Mouse (Mus musculus) heart, embryonic 16.5 days (tissue): ENCODE results near the gene Cxcl9. TPM values are rescaled to one million over a fixed set of nuclear protein-coding genes. Genes with fewer than 3 reads are reported as not detected.

Source experiments
- ATAC-seq: fragments of 200-750 bp; cut with Nextera tagmentation; replicated peaks from 2 replicates; pipeline ENCODE4 v1.8.0; 2017; ENCODE audit warnings: moderate number of reproducible peaks; ENCODE audit not compliant: insufficient read depth, low FRiP score; ENCODE audit errors: extremely low read depth
- H3K27ac ChIP-seq: fragments of 300-500 bp; sonication (generic); 2 replicates; pipeline ENCODE4 v1.5.1; 2014; ENCODE audit warnings: mild to moderate bottlenecking, low read length, control low read depth, moderate library complexity
- H3K27me3 ChIP-seq: fragments of 300-500 bp; sonication (generic); 2 replicates; pipeline ENCODE4 v1.6.1; 2014; ENCODE audit warnings: low read length, mixed read lengths; ENCODE audit not compliant: control insufficient read depth, insufficient read depth
- H3K36me3 ChIP-seq: fragments of 300-500 bp; sonication (generic); 2 replicates; pipeline ENCODE4 v1.6.1; 2014; ENCODE audit not compliant: control insufficient read depth, insufficient read depth
- H3K4me1 ChIP-seq: fragments of 300-500 bp; sonication (generic); 2 replicates; pipeline ENCODE4 v1.6.1; 2014; ENCODE audit warnings: low read length, mixed read lengths; ENCODE audit not compliant: control insufficient read depth, insufficient read depth
- H3K4me2 ChIP-seq: fragments of 300-500 bp; sonication (generic); 2 replicates; pipeline ENCODE4 v1.6.1; 2014; ENCODE audit warnings: low read depth, mild to moderate bottlenecking, control low read depth, low read length
- H3K4me3 ChIP-seq: fragments of 300-500 bp; sonication (generic); 2 replicates; pipeline ENCODE4 v1.5.1; 2014; ENCODE audit warnings: mild to moderate bottlenecking, control low read depth, low read length
- H3K9ac ChIP-seq: fragments of 300-500 bp; sonication (generic); 2 replicates; pipeline ENCODE4 v1.6.1; 2014; ENCODE audit warnings: low read length, control low read depth
- H3K9me3 ChIP-seq: fragments of 300-500 bp; sonication (generic); replicated peaks from 2 replicates; pipeline ENCODE4 v1.6.1; 2016; ENCODE audit warnings: low read length; ENCODE audit not compliant: control insufficient read depth
- WGBS: fragments of 180-500 bp; shearing (Covaris S2); extraction: QIAGEN DNeasy Blood & Tissue Kit; methylation state at CpG from one replicate; pipeline ENCODE4 v1.1.7; 2014; 5-methylcytosine and 5-hydroxymethylcytosine counted together
- polyA plus RNA-seq: library from polyadenylated mRNA; unstranded; fragments of >200 nt; fragmentation: Nextera tagmentation; extraction: Ambion mirVana; gene quantifications from 2 replicates; pipeline ENCODE4 v1.2.1, GENCODE M21; 2015

The Cxcl9 gene
- polyA plus RNA-seq, 1 experiment from 2014 or later = 0.37 TPM

GRCm38 (mm10) chr5:92309681-92310511, 18.0 kb downstream of the Cxcl9 start, which contains the start of gene Sdad1:
Sdad1 (minus strand) TSS chr5:92310479.
- Histone ChIP-seq H3K4me1 (peaks cover 11% of the 10 kb centered on the region), H3K36me3 (peaks cover 8% of the 10 kb centered on the region), H3K9me3 (no peaks in the 10 kb centered on the region), H3K27ac (peak within 1 kb of the TSS; percentile 66), H3K4me3 (peak within 1 kb of the TSS; percentile 72), H3K4me2 (peak within 1 kb of the TSS; percentile 89), H3K9ac (peak within 1 kb of the TSS; percentile 80), H3K27me3 (no peaks in the 10 kb centered on the region)
- WGBS = 2% methylated on average over 41 of the region's 41 CpGs
- ATAC-seq = peak; percentile 91

- Histone ChIP-seq H3K36me3 (peaks cover 46% of the 10 kb centered on the region), H3K4me2 (no peak overlapping the region), H3K27ac (no peak overlapping the region), H3K4me1 (peaks cover 14% of the 10 kb centered on the region), H3K9me3 (no peaks in the 10 kb centered on the region), H3K4me3 (no peak overlapping the region), H3K9ac (no peak overlapping the region), H3K27me3 (no peaks in the 10 kb centered on the region)
- ATAC-seq = no peak
- 61% methylated on average over 3 of the region's 3 CpGs for WGBS
Measured at GRCm38 (mm10) chr5:92304291-92304690, 23.6 kb downstream of the Cxcl9 start.

GRCm38 (mm10) chr5:92302149-92302840, 25.6 kb downstream of the Cxcl9 start:
- no peaks in the 10 kb centered on the region for H3K27me3 ChIP-seq
- H3K4me1 ChIP-seq = peaks cover 6% of the 10 kb centered on the region; the same call in 1 of the 2 replicates
- H3K36me3 ChIP-seq = peaks cover 51% of the 10 kb centered on the region
- H3K9ac ChIP-seq = no peak overlapping the region
- no peak for ATAC-seq
- H3K4me3 ChIP-seq = no peak overlapping the region
- WGBS = 59% methylated on average over 13 of the region's 13 CpGs
- H3K4me2 ChIP-seq = no peak overlapping the region
- H3K27ac ChIP-seq = no peak overlapping the region
- H3K9me3 ChIP-seq = no peaks in the 10 kb centered on the region

GRCm38 (mm10) chr5:92294525-92294924, 33.4 kb downstream of the Cxcl9 start:
- no peak overlapping the region for H3K4me2 ChIP-seq
- no peak for ATAC-seq
- peaks cover 65% of the 10 kb centered on the region for H3K36me3 ChIP-seq
- H3K27ac ChIP-seq = no peak overlapping the region
- no peaks in the 10 kb centered on the region for H3K9me3 ChIP-seq
- WGBS = 88% methylated on average over 2 of the region's 2 CpGs
- H3K9ac ChIP-seq = no peak overlapping the region
- no peaks in the 10 kb centered on the region for H3K4me1 ChIP-seq
- H3K4me3 ChIP-seq = no peak overlapping the region
- no peaks in the 10 kb centered on the region for H3K27me3 ChIP-seq

GRCm38 (mm10) chr5:92291652-92292414, 36.0 kb downstream of the Cxcl9 start:
- peaks cover 73% of the 10 kb centered on the region for H3K36me3 ChIP-seq
- no peak for ATAC-seq
- no peaks in the 10 kb centered on the region for H3K4me1 ChIP-seq
- H3K9ac ChIP-seq = no peak overlapping the region
- no peak overlapping the region for H3K4me2 ChIP-seq
- no peak overlapping the region for H3K4me3 ChIP-seq
- WGBS = 82% methylated on average over 6 of the region's 6 CpGs
- no peaks in the 10 kb centered on the region for H3K9me3 ChIP-seq
- no peak overlapping the region for H3K27ac ChIP-seq
- no peaks in the 10 kb centered on the region for H3K27me3 ChIP-seq

- no peak overlapping the region for H3K27ac ChIP-seq
- H3K9me3 ChIP-seq = no peaks in the 10 kb centered on the region
- no peak for ATAC-seq
- no peaks in the 10 kb centered on the region for H3K27me3 ChIP-seq
- H3K9ac ChIP-seq = no peak overlapping the region
- 65% methylated on average over 6 of the region's 6 CpGs for WGBS
- peaks cover 8% of the 10 kb centered on the region for H3K4me1 ChIP-seq
- no peak overlapping the region for H3K4me2 ChIP-seq
- peaks cover 64% of the 10 kb centered on the region for H3K36me3 ChIP-seq
- no peak overlapping the region for H3K4me3 ChIP-seq
Measured at GRCm38 (mm10) chr5:92287840-92288239, 40.0 kb downstream of the Cxcl9 start.

GRCm38 (mm10) chr5:92283107-92283506, 44.8 kb downstream of the Cxcl9 start:
- WGBS = 37% methylated on average over 3 of the region's 3 CpGs
- no peak overlapping the region for H3K4me3 ChIP-seq
- H3K9me3 ChIP-seq = no peaks in the 10 kb centered on the region
- peaks cover 24% of the 10 kb centered on the region for H3K36me3 ChIP-seq
- ATAC-seq = no peak
- no peak overlapping the region for H3K9ac ChIP-seq
- H3K4me2 ChIP-seq = no peak overlapping the region
- peak overlapping the region; percentile 61 for H3K27ac ChIP-seq
- peaks cover 21% of the 10 kb centered on the region for H3K4me1 ChIP-seq
- no peaks in the 10 kb centered on the region for H3K27me3 ChIP-seq

GRCm38 (mm10) chr5:92282571-92282970, 45.3 kb downstream of the Cxcl9 start:
- H3K36me3 ChIP-seq = peaks cover 18% of the 10 kb centered on the region
- no peaks in the 10 kb centered on the region for H3K9me3 ChIP-seq
- H3K4me2 ChIP-seq = no peak overlapping the region
- no peak overlapping the region for H3K9ac ChIP-seq
- 51% methylated on average over 4 of the region's 4 CpGs for WGBS
- ATAC-seq = 0 out of 2 replicates have a peak, but pooled peaks have one; percentile 14
- no peaks in the 10 kb centered on the region for H3K27me3 ChIP-seq
- H3K4me3 ChIP-seq = no peak overlapping the region
- peaks cover 21% of the 10 kb centered on the region for H3K4me1 ChIP-seq
- H3K27ac ChIP-seq = peak overlapping the region; percentile 61
